Mouse (Mus musculus) megakaryocyte, embryonic 14.5 days (primary cell): ENCODE data around the gene Cers6.

Experiments
- FLI1 ChIP-seq: IDR thresholded peaks from 2 replicates; pipeline ENCODE4 v1.6.1; 2012; ENCODE audit warnings: low read length, inconsistent platforms, mixed read lengths
- GATA1 ChIP-seq: IDR thresholded peaks from 3 replicates; pipeline ENCODE4 v1.6.1; 2012; ENCODE audit warnings: mixed read lengths, low read length, inconsistent platforms, borderline replicate concordance

DNA sequence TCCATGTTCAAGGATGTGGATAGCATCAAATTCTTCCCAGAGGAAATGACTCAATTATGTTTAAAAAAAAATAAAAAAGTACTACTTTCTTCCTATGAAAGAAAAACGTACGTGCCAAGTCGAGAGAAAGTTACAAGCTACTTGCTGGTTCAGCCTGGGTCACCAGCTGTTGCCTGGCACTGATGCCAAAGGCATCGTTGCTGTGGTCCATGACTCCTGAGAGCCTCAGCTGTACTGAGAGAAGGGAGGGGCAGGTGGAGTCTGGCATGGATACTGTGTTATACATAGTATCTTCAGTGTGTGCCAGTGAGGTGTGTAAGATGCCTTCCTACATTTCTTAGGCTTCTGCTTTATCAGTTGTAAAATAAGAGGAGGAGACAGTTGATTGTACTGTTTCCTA, 277.5 kb downstream of the Cers6 start:
- TF ChIP-seq FLI1 = no peak
- TF ChIP-seq GATA1 = no peak
